Mouse (Mus musculus): ENCODE results near the gene Itgb5. TPM values are rescaled to one million over a fixed set of nuclear protein-coding genes. Genes with fewer than 3 reads are reported as not detected.
A peak's percentile ranks its signal among the peaks of the same experiment; 100 is the strongest.

The Itgb5 gene
- total RNA-seq, 2 experiments from 2014 or later = 173 to 175 TPM

DNA sequence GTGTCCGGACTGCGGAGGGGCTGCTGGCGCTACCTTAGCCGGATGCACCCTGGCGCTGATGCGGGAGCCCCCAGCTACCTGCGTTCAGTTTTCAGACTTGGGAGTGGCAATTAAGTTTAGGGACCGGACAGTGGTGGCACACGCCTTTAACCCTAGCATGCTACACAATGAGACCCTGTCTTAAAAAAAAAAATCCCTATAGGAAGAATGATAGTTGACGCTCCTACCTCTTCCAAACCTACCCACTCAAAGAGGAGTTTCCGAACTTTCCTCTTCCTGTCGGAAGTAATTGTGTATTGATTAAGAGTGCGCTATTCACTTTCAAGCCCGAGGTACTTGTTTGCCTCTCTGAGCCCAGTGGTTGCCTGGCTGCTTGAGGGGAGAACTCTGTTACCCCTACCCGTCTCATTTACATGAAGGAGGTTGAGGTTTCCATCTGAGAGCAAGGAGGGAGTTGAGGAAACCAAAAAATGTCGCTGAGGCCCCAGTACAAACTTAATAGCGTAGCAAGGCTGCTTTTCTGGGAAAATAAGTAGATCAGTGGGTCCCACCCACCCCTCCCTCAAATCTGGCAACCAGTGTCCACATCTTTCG lies 1.1 kb downstream of the Itgb5 start:
- no peak for DNase-seq (ENCODE audit: low spot score in 2 of 2)

DNA sequence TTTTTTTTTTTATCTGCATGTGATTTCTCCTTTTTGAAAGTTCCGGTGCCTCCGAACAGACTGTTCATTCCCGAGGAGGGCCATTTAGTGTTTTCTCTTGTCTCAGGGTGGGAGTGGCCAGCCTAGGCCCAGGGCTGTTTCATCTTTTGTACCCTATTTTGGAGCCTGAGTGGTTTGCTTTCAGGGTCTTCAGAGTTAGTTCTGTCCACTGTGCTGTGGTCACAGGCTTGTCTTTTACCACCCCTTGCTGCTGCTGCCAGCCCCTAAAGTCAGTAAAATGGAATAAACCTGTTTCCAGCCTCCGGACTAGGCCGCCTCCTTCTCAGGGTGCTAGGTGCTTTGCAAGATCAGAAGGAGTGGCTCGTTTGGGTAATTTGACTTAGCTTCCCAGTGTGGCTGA lies 2.6 kb downstream of the Itgb5 start:
- no peak for DNase-seq (ENCODE audit: low spot score in 2 of 2)

DNA sequence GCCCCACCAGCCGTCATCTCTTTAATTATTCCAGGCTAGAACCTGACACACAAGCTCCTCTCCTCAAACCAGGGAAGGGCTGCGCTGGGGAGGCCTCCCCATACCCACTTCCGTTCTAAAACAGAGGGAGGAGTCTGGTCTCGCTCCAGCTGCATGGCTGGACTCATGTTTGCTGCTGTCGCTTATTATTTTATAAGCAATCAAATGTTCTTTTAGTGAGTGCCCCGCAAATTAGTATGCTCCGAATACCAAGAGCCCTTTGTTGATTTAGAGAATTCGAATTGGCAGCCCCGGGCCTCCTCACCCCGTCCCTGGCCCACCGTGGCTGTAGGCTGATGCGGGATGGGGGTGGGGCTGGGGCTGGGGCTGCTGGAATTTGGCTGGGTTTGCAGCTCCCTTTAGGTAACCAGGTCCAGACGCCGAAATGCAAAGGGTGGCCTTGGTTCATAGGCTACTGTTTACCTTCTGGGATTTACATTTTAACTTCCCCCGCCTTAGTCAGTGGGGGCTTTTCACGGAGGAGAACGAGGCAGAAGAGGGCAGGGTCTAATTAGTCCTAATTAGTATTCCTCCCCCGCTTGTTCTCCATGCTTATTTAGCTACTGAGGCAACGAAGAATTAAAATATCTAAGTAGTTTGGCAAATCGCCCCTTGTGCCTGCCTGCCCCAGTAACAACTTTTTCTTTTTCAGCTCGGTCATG lies 3.4 kb downstream of the Itgb5 start:
- DNase-seq (ENCODE audit: low spot score in 2 of 2) = no peak

DNA sequence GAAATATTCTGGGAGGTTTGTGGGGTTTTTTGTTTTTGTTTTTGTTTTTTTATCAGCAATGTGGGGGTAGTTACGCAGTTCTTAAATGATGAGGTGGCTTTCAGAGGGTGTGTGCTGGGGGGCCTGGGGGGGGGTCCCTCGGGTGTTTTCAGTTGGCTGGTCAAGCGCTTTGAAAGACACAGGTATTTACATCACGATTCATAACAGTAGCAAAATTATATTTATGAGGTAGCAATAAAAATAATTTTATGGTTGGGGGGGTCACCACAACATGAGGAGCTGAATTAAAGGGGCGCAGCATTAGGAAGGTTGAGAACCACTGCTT lies 3.9 kb downstream of the Itgb5 start:
- DNase-seq (ENCODE audit: low spot score in 2 of 2) = no peak

DNA sequence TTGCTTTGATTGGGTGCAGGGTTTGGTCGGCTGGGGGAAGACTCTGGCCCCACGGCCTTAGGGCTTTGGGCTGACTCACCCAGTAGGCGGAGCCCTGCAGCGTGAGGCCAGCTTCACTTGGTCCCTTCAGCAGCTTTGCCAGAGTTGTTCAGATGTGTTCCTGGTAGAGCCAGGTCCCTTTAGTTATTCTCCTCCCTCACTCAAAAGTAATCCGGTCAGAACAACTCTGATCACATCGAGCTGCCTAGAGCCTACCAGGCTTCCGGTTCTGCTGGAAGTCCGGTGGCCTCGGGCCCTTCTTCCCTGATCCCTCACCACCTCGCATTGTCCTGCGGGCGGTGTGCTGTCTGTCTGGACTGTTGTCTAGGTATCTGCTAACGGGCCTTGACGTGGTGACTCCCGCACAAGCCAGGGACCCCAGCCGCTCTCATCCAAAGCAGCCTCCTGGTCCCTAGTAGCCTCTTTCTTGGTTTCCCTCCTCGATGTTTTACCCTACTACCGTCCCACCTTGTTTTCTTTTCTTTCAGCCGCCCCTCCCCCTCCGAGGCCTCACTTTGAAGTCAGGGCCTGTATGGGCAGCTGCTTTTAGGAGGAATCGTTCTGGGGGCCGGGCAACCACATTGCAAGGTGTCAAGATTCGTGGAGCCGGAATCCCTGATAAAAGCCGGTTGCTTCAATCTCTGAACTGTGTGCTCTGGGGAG lies 4.5 kb downstream of the Itgb5 start:
- peak; percentile 23 to 44 for DNase-seq (ENCODE audit: low spot score in 2 of 2)

DNA sequence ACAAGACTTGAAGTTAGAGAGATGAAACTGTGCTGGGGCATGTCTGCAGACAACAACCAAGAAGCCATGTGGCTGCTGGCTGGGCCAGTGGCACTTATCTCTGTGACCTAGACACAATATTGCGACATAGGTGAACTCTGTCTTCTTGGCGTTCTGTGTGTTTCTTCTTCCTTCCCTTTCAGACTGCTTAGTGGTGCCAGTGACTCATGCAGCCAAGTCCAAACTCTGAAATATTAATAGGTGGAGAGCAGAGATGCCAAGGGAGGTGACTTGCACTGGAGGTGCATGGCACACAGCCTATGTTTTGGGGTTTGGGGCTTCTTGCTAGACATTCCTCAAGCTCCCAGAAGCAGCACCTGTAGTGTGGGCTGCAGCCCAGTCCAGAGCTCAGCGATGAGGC lies 7.2 kb downstream of the Itgb5 start:
- DNase-seq (ENCODE audit: low spot score in 2 of 2) = no peak

DNA sequence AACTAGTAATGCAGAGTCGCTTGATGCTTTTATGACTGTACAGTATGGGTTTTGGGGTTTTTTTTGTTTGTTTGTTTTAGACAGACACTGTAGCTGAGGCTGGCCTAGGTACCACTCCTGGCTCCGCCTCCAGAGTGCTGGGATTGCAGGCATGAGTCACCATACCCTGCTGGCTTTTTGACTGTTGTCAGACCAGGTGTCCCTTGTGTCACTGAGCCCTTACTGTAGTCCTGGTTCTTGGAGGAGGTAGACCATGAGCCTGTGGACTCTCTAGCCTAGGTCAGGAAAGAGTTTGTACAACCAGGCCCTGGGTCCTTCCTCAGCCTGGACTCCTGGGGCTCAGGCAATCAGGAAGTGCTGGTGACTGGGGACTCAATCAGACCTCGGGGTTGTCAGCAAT lies 7.7 kb downstream of the Itgb5 start:
- DNase-seq (ENCODE audit: low spot score in 2 of 2) = no peak

DNA sequence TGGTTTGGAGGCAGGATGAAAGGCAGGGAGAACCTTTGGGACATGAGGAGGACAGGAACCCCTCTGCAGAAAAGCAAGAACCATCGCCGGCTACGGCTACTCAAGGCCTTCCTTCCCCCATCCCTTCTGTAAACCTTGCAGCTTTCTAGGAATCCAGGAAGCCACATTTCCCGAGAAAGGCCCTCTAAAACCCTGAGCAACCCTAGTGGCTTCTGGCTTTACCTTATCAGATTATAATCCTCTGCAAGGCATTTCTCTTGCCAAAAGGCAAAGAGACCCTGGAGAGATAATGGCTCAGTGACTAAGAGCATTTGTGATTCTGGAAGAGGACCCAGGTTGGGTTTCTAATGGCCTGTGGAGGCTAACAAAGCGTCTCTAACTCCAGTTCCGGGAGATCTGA lies 11.2 kb downstream of the Itgb5 start:
- DNase-seq (ENCODE audit: low spot score in 2 of 2) = no peak

DNA sequence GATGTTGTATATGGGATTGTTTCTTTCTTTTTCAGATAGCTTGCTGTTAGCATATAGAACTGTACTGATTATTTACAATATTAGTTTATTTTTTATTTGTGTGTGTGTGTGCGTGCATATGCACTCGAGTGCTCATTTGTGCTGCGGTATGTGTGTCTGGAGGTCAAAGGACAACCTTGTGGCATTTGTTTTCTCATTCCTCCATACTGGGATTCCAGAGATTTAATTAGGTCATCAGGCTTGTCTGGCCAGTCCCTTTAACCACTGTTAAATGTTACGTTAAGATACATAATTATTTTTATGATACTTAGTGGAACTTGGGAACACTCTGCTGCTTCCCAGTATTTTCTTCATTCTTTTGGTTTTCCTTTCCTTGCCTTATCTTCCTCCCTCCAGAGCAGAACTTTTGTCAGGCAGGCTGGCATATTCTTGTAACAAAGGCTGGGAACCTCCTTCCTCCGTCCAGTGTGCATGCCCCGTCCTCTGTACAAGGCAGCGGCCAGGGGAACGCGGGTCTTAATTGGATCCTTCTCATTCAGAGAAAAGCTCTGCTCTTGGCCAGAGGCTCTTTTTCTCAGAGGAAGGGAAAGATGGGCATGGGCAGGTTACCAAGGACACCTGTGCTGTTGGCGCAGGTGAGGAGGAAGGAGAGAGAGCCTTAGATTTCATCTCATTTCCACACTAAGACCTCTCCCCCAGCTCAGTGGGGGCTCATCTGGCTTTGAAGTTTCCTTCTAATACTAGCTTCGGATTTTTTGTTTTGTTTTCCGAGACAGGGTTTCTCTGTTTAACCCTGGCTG lies 12.8 kb downstream of the Itgb5 start:
- DNase-seq (ENCODE audit: low spot score in 2 of 2) = no peak

DNA sequence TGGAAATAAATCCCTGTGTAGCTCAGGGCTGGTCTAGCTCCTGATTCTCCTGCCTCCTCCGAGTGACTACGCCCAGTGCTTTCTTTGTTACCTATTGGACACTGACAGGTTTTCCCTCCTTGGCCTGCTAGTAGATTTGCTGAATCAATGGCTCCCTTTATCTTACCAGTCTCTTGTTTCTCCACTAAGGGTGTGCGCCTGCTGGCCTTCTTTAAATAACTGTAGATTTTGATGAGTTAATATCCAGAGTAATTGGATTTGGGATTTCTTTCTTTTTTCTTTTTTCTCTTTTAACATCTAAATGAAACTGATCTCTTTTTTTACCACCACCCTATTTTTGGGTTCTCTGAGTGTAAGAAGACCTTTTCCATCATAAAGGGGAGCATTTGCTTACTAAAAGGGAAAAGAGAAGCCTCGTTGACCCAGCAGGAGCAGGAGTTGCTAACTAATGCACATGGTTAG lies 14.7 kb downstream of the Itgb5 start:
- DNase-seq (ENCODE audit: low spot score in 2 of 2) = no peak

DNA sequence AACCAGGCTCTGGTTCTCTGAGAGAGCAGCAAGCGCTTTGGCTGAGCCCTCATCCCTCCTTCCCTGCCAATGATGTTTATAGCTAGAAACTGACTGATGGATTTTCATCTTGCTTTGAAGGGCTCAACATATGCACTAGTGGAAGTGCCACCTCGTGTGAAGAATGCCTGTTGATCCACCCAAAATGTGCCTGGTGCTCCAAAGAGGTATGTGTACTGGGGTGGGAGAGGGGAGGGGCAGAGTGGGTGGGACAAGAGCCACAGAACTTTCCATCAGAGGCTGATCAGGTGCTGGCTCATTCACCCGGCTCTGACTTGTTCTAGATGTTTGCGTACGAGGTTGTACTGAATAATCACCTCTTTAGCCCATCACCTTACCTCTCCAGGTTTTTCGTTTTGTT lies 15.4 kb downstream of the Itgb5 start:
- no peak for DNase-seq (ENCODE audit: low spot score in 2 of 2)

DNA sequence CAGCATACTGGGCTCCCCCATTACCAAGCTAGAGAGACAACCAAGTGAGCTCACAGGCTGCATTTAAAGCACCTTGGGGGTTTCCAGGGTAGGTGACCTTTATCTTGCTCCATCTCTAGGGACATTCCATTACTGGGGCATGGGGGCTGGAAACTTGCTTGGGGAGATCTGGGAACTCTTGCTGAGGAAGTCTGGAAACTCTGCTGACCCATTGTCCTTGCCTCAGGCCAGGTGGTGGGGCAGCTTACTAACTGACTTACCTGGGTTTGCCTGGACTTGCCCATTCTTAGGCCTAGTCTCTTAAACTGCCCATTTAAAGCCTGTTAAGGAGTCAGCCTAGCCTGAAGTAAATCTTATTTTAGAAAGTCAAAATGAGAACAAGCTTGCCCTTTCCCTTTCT lies 23.8 kb downstream of the Itgb5 start:
- DNase-seq (ENCODE audit: low spot score in 2 of 2) = no peak

DNA sequence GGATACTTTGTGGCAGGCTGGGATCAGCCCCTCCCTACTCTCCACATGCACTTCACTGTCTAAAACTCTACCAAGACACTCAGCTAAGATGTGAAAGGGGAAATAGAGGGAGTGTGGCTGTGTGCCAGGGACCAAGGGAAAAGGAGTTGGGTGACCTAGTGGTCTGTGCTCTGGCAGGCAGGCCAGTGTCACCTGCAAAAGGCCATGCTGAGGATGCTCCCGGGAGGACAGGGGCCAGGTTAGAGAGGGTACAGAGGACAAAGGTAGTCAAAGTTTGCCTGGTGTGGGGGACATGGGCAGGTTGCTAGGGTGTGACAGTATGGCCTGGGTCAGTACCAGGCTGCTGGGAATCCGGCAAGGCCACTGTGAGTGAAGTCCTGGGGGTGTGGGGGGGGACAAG lies 29.3 kb downstream of the Itgb5 start:
- no peak for DNase-seq (ENCODE audit: low spot score in 2 of 2)

DNA sequence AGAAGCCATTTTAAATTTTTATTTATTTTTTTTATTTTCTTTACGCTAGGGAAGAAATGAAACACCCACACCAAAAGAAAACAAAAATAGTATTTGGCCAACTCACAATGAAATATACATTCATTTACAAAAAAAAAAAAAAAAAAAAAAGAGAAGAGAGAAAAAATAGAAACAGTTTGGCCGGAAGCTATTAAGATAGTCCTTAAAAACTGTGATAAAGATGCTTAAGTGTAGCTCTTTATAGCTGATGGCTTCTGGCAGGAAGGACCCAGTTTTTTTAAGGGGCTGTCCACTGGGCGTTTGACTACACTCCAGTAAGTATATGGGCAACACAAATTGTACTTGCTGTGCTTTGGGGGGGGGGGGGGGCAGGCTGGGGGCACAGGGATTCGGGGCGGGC lies 29.9 kb downstream of the Itgb5 start:
- no peak for DNase-seq (ENCODE audit: low spot score in 2 of 2)

DNA sequence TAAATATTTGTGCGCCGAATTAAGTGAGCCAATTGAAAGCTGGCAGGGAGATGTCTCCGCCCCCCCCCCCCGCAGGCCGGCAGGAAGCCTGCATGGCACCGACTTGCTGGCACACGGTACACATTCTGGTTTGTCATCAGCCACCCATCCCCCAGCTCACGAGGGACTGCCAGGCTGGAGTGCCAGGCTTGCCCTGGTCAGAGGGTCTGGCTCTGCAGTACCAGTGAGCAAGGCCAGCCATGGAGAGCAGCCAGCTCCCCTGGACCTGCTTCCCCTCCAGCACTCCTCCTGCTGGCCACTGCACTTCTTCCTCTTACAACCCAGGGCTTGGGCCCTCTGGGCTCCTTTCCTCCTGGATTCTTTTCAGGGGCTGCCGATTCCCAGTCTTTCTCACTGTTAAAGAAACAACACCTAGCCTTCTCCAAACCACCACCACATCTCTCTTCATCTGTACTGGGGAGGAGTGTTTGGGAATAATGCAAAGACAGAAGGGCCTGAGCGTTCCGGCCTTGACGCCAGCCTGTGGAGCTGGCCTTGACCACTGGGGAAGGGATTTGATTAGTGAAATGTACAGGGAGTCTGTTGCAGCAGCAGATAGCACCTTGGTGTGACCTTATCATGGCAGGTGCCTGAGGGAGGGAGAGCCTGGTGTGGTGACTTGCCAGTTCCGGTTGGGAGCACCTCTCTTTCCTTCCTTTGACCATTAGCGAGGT lies 30.7 kb downstream of the Itgb5 start:
- DNase-seq (ENCODE audit: low spot score in 2 of 2) = peak; percentile 40 to 58

DNA sequence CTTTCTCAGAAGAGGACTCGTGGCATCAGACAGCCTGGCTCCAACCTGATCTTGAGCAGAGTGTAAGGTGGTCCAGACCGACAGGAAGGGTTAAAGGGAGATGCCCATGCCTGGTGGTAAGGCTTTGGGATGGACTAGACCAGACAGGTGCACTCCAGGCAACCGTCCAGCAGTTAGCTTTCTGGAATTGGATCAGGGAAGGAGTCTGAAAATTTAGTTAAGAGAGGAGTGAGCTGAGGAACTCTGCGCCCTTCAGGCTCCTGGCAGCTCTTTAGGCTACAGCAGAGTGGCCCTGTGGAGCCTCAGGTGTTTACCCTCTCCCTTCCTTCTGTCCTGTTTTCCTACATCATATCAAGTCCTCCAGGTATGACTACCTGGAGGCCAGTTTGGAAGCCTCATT lies 32.9 kb downstream of the Itgb5 start:
- no peak for DNase-seq (ENCODE audit: low spot score in 2 of 2)

DNA sequence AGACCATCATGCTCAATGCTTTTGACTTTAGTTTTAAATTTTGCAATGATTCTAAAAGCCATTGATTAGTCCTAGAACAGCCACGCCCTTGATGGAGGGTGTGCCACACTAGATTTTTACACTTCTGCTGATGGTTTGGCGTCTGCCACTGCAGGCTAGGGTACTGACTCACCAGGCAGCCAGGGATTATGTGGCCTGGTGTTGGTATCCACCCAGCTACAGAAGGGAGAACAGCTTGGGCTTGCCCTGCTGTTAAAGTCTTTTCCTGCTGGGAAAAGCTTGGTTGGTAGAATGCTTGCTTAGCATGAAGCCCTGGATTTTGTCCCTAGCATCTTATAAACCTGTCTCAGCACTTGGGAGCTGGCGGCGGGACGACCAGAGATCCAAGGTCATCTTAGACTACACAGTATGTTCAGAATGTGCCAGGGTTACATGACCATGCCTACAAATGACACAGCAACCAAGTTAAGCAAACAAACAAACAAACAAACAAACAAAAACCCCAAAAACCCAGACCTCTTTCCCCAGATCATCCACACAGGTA lies 33.8 kb downstream of the Itgb5 start:
- DNase-seq (ENCODE audit: low spot score in 2 of 2) = no peak

DNA sequence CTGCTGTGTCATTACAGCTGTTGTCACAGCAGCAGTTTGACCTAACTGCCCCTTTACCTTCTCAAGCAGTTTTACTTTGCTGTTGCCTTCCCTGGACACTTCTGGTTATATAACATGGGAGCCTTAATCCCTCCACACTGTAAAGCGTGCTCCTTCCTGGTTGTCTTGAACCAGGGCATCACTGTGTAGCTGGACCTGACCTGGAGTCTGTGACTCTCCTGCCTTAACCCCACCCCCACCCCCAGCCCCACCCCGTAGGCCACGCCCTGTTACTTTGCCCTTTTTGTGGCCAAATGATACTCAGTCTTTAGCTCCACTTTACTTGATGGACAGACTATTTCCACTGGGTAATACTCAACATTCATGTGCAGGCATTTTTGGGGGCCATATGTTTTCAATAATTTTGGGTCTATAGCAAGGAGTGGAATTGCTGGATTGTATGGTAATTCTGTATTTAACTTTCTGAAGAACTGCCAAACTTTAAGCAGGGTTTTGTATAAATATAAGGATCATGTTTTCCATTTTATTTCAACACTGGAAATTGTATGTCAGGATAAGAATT lies 40.8 kb downstream of the Itgb5 start:
- DNase-seq (ENCODE audit: low spot score in 2 of 2) = no peak

DNA sequence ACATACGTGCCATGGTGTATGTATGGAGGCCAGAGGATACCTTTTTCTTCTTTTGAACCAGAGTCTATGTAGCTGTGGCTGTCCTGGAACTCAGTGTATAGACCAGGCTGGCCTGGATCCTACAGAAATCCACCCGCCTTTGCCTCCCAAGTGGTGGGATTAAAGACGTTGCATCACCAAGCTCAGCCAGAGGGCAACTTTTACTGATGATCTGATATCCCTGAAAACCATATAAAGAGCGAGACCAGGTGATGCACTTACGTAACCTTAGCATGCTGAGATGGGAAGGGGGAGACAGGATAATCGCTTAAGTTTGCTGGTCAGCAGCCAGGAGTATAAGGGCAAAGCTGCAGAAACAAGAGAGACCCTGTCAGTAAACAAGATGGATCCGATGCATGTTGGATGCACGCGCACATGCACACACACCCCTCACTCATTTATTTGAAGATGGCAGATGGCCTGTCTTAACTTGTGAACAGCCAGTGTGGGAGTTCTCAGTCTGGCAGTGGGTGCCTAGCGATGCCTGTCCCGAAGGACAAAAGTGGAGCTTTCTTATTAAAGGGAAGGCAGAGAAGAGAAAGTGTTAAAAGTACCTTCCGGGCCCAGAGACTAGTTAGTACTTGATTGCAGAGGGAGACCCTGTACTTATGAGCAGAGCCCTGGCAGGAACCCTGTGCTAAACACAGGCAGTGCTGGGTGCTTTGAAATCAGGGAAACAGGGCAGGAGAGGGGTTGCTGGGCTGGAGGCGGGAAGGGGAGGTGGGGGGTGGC lies 41.7 kb downstream of the Itgb5 start:
- no peak for DNase-seq (ENCODE audit: low spot score in 2 of 2)
